Mouse (Mus musculus) myocyte (in vitro differentiated cells): ENCODE data around the gene S100a8. TPM values are rescaled to one million over a fixed set of nuclear protein-coding genes. Genes with fewer than 3 reads are reported as not detected.

Experiments
- H3K27me3 ChIP-seq: one replicate; pipeline ENCODE4 v1.6.1; 2011; ENCODE audit not compliant: control insufficient read depth, insufficient read depth, insufficient read length
- H3K36me3 ChIP-seq: one replicate; pipeline ENCODE4 v1.6.1; 2011; ENCODE audit not compliant: control insufficient read depth, insufficient read depth
- H3K4me2 ChIP-seq: one replicate; pipeline ENCODE4 v1.6.1; 2011; ENCODE audit warnings: low read depth, control low read depth
- H3K4me3 ChIP-seq: one replicate; pipeline ENCODE4 v1.5.1; 2011; ENCODE audit warnings: mild to moderate bottlenecking, control low read depth, moderate library complexity
- H3K79me2 ChIP-seq: one replicate; pipeline ENCODE4 v1.6.1; 2011; ENCODE audit not compliant: control insufficient read depth, insufficient read depth
- H3ac ChIP-seq: one replicate; pipeline ENCODE4 v1.6.1; 2011; ENCODE audit not compliant: control insufficient read depth, insufficient read length
- CEBPB ChIP-seq: IDR thresholded peaks from 2 replicates; pipeline ENCODE4 v1.6.1; 2011; ENCODE audit warnings: mild to moderate bottlenecking, moderate library complexity; ENCODE audit not compliant: poor library complexity, insufficient read depth, severe bottlenecking
- E2F4 ChIP-seq: IDR thresholded peaks from one replicate; pipeline ENCODE4 v1.6.1; 2011; ENCODE audit warnings: mild to moderate bottlenecking, control low read depth, moderate library complexity; ENCODE audit not compliant: insufficient read depth
- MAX ChIP-seq: IDR thresholded peaks from one replicate; pipeline ENCODE4 v1.6.1; 2011; ENCODE audit warnings: low read depth, mild to moderate bottlenecking, control low read depth
- MYOD1 ChIP-seq, 3 experiments: IDR thresholded peaks; one replicate each; pipeline ENCODE4 v1.6.1; 2011; ENCODE audit warnings: control low read depth in 2 of 3, low read depth in 2 of 3, mild to moderate bottlenecking in 2 of 3, moderate library complexity in 1 of 3; ENCODE audit not compliant: insufficient read length in 2 of 3, control insufficient read depth in 1 of 3
- MYOG ChIP-seq, 3 experiments: IDR thresholded peaks; one replicate each; pipeline ENCODE4 v1.6.1; 2011; ENCODE audit warnings: control low read depth in 2 of 3, low read depth in 2 of 3, mild to moderate bottlenecking in 2 of 3; ENCODE audit not compliant: insufficient read length in 2 of 3, control insufficient read depth in 1 of 3, insufficient read depth in 1 of 3
- POLR2A ChIP-seq: IDR thresholded peaks from one replicate; pipeline ENCODE4 v1.6.1; 2011; ENCODE audit warnings: low read depth, mild to moderate bottlenecking, control low read depth, moderate library complexity; ENCODE audit not compliant: insufficient read length
- POLR2AphosphoS2 ChIP-seq: IDR thresholded peaks from one replicate; pipeline ENCODE4 v1.6.1; 2011; ENCODE audit warnings: low read depth, control low read depth; ENCODE audit not compliant: insufficient read length
- REST ChIP-seq: IDR thresholded peaks from one replicate; pipeline ENCODE4 v1.6.1; 2011; ENCODE audit warnings: mild to moderate bottlenecking, control low read depth, moderate library complexity; ENCODE audit not compliant: insufficient read depth, insufficient read length
- SRF ChIP-seq: IDR thresholded peaks from one replicate; pipeline ENCODE4 v1.6.1; 2011; ENCODE audit warnings: low read depth; ENCODE audit not compliant: control insufficient read depth, insufficient read length
- TCF3 ChIP-seq: IDR thresholded peaks from one replicate; pipeline ENCODE4 v1.6.1; 2011; ENCODE audit warnings: low read depth, control low read depth; ENCODE audit not compliant: insufficient read length
- polyA plus RNA-seq: library from polyadenylated mRNA; unstranded; fragments of >200 nt; fragmentation: generic; extraction: Trizol; gene quantifications from one replicate; pipeline ENCODE4 v1.2.1, GENCODE M21; 2012; ENCODE audit warnings: missing spikeins

The S100a8 gene
- polyA plus RNA-seq, 1 experiment: not detected

DNA sequence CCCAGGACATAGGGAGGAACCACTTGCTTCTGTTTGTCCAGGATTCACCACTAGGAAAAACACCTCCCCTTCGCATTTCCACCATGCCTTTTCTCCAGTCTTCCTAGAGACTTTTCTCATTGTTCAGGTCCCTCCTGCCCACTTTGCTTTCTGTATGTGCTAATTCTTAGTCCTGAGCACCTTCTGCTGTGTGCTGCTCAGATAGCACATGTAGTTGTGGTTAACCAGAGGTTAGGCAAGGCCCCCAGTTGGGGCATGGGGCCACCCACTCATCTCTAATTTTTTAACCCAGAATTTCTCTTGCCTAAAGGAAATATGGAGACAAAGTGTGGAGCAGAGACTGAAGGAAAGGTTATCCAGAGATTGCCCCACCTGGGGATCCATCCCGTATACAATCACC is 33.5 kb downstream of the S100a8 start:
- Histone ChIP-seq H3K4me3 (no peak overlapping the region), H3ac (no peak overlapping the region), H3K27me3 (peaks cover 11% of the 10 kb centered on the region), H3K4me2 (no peak overlapping the region), H3K36me3 (no peaks in the 10 kb centered on the region), H3K79me2 (no peaks in the 10 kb centered on the region)
- no peak for TF ChIP-seq POLR2A
- TF ChIP-seq E2F4: no peak
- no peak for TF ChIP-seq CEBPB

DNA sequence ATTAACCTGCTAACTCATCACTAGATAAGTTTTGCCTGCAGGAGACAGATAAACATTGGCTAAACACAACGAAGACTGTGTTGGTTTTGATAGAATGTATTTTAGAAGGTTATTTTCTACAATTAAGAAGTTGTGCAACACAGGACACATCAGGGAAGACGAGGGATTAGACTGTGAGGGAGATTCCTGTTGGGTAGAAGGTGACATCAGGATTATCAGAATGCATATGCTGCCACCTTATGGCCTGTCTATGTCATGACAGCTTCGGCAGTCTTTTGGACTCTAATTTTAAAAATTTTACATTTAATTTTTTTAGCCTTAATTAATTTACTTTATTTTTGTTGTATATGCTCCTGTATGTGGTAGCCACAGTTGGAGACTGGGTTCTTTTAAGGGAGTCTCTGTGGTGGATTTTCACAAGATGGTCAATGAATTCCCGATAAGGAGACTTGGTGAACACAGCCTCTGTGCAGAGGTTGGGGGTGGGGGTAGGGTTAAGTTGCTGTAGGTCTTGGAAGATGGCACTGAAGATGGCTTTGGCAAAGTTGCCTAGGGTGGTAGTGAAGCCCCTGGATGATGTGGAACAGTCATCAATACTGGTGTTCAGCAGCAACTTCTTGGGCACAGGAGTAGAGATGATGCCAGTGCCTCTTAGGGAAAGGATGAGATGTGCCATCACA is 39.9 kb downstream of the S100a8 start:
- Histone ChIP-seq H3K79me2 (no peaks in the 10 kb centered on the region), H3K4me2 (no peak overlapping the region), H3K36me3 (no peaks in the 10 kb centered on the region), H3ac (no peak overlapping the region), H3K4me3 (no peak overlapping the region), H3K27me3 (peaks cover 6% of the 10 kb centered on the region)
- TF ChIP-seq MAX (no peak), MYOD1 (IDR thresholded peaks at IDR 0.05; ENCODE audit: control insufficient read depth in 1 of 3, insufficient read length in 2 of 3, low read depth in 2 of 3) (no peak), E2F4 (no peak), POLR2AphosphoS2 (no peak), CEBPB (0 out of 2 replicates have a peak, but pooled peaks have one; percentile 20), TCF3 (no peak), POLR2A (no peak)

GRCm38 (mm10) chr3:90709591-90710460 is 41.0 kb downstream of the S100a8 start:
- Histone ChIP-seq H3ac (no peak overlapping the region), H3K27me3 (no peaks in the 10 kb centered on the region), H3K36me3 (no peaks in the 10 kb centered on the region), H3K4me2 (no peak overlapping the region), H3K4me3 (no peak overlapping the region), H3K79me2 (no peaks in the 10 kb centered on the region)
- TF ChIP-seq MYOG (IDR thresholded peaks at IDR 0.05; ENCODE audit: control insufficient read depth in 1 of 3, insufficient read depth in 1 of 3, insufficient read length in 2 of 3, low read depth in 2 of 3): no peak
- no peak for TF ChIP-seq MAX
- no peak for TF ChIP-seq REST
- no peak for TF ChIP-seq SRF

Other genes with a start within 250 kb of the S100a8 start
- 24.2 TPM for gene Ints3, start 235.4 kb upstream of the S100a8 start, polyA plus RNA-seq
- gene Npr1, start 203.1 kb upstream of the S100a8 start, polyA plus RNA-seq: 0.22 TPM
- 50.4 TPM for gene Ilf2, start 192.9 kb upstream of the S100a8 start, polyA plus RNA-seq
- gene Snapin, start 177.9 kb upstream of the S100a8 start, polyA plus RNA-seq: 33.7 TPM
- gene Chtop, start 159.5 kb upstream of the S100a8 start, polyA plus RNA-seq: 108 TPM
- gene S100a1, start 154.6 kb upstream of the S100a8 start, polyA plus RNA-seq: 189 TPM
- gene S100a13, start 154.5 kb upstream of the S100a8 start, polyA plus RNA-seq: 106 TPM
- 2.9 TPM for gene S100a14, start 142.1 kb upstream of the S100a8 start, polyA plus RNA-seq
- gene S100a16, start 131.7 kb upstream of the S100a8 start, polyA plus RNA-seq: 210 TPM
- gene S100a3, start 108.4 kb upstream of the S100a8 start, polyA plus RNA-seq: 4.7 TPM
- not detected for gene S100a2, start 78.7 kb upstream of the S100a8 start, polyA plus RNA-seq
- gene Gm42674, start 67.1 kb upstream of the S100a8 start, polyA plus RNA-seq: 0.89 TPM
- 3,627 TPM for gene S100a4, start 65.2 kb upstream of the S100a8 start, polyA plus RNA-seq
- 0.19 TPM for gene S100a5, start 60.5 kb upstream of the S100a8 start, polyA plus RNA-seq
- gene S100a6, start 56.1 kb upstream of the S100a8 start, polyA plus RNA-seq: 2,472 TPM
- 0.37 TPM for gene S100a7a, start 15.0 kb upstream of the S100a8 start, polyA plus RNA-seq
- gene S100a9, start 26.7 kb downstream of the S100a8 start, polyA plus RNA-seq: not detected
- gene Pglyrp4, start 57.9 kb downstream of the S100a8 start, polyA plus RNA-seq: not detected
- gene Gm5849, start 108.9 kb downstream of the S100a8 start, polyA plus RNA-seq: not detected